Mouse (Mus musculus) effector memory CD4-positive, alpha-beta T cell, adult 7 months (primary cell): ENCODE measurements around the gene Sh3pxd2b. TPM values are rescaled to one million over a fixed set of nuclear protein-coding genes. Genes with fewer than 3 reads are reported as not detected.

Source experiments
- polyA plus RNA-seq: library from polyadenylated mRNA; unstranded; fragments of 100-300 nt; shearing (Covaris generic); gene quantifications from one replicate; pipeline ENCODE4 v1.2.1, GENCODE M21; 2017

The Sh3pxd2b gene
- 0.72 TPM for polyA plus RNA-seq

DNA sequence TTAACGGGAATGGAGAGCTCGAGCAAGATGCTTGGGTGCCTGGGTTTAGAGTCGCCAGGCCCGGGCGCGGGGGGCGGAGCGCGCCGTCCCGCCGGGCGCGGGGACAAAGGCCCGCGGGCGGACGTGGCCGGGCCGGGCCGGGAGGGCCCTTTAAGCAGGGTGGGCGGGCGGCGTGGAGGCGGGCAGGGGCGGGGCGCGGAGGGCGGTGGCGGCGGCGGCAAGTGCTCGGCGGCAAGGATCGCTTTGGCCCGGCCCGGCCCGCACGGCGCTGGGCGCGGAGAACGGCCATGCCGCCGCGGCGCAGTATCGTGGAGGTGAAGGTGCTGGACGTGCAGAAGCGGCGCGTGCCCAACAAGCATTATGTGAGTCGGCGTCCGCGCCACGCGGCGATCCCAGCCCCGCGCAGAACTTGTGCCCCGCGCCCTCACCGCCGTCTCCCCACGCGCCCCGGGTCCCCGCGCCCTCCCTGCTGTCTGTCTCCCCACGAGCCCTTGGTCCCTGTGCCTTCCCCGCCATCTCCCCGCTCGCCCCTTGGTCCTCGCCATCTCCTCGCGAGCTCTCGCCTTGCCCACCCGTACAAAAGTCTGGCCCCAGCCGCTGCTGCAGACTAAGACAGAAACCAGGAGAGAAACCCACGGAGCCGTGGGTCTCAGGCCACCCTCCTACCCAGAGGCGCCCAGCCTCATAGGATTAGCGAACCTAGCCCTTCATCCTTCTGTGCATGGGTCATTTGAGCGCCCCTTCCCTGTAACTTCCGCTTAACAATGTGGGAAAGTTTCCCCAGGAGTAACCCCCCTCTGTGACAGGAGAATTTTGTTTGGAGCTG lies at the start of gene Sh3pxd2b:
Sh3pxd2b (plus strand) TSS at position 214 of the 826 bp plus-strand sequence.

GRCm38 (mm10) chr11:32299865-32300264 lies 47.8 kb upstream of the Sh3pxd2b start, which contains the start of gene Hbq1a:
Gene Hbq1a, plus strand, starts transcription at chr11:32300069.

GRCm38 (mm10) chr11:32454800-32455506 lies 107.3 kb downstream of the Sh3pxd2b start, which contains the start of gene Ubtd2:
Gene Ubtd2, plus strand, starts transcription at chr11:32455370.

Other genes with a start within 250 kb of the Sh3pxd2b start
- gene Il9r, start 147.5 kb upstream of the Sh3pxd2b start, polyA plus RNA-seq = 0.30 TPM
- 16.8 TPM for gene Snrnp25, start 142.4 kb upstream of the Sh3pxd2b start, polyA plus RNA-seq
- not detected for gene Rhbdf1, start 125.5 kb upstream of the Sh3pxd2b start, polyA plus RNA-seq
- 14.4 TPM for gene Mpg, start 121.3 kb upstream of the Sh3pxd2b start, polyA plus RNA-seq
- 42.3 TPM for gene Nprl3, start 80.1 kb upstream of the Sh3pxd2b start, polyA plus RNA-seq
- gene Hba-x, start 71.4 kb upstream of the Sh3pxd2b start, polyA plus RNA-seq = not detected
- gene Hba-a1, start 64.3 kb upstream of the Sh3pxd2b start, polyA plus RNA-seq = not detected
- gene Hbq1b, start 60.9 kb upstream of the Sh3pxd2b start, polyA plus RNA-seq = not detected
- gene Hba-a2, start 51.3 kb upstream of the Sh3pxd2b start, polyA plus RNA-seq = 0.73 TPM
- not detected for gene Hbq1a, start 47.8 kb upstream of the Sh3pxd2b start, polyA plus RNA-seq
- gene Ubtd2, start 107.5 kb downstream of the Sh3pxd2b start, polyA plus RNA-seq = 7.6 TPM
- gene Efcab9, start 184.3 kb downstream of the Sh3pxd2b start, polyA plus RNA-seq = 2.7 TPM
- 193 TPM for gene Stk10, start 185.5 kb downstream of the Sh3pxd2b start, polyA plus RNA-seq